Mouse (Mus musculus) 3134 (cell line): Measurements from ENCODE around the gene B3gnt2.

Source experiments
- DNase-seq: peaks from one replicate; pipeline ENCODE4 v3.0.0-alpha.2; 2011; ENCODE audit warnings: low spot score; ENCODE audit not compliant: insufficient read length; ENCODE audit errors: extremely low read depth

Gene B3gnt2

DNA sequence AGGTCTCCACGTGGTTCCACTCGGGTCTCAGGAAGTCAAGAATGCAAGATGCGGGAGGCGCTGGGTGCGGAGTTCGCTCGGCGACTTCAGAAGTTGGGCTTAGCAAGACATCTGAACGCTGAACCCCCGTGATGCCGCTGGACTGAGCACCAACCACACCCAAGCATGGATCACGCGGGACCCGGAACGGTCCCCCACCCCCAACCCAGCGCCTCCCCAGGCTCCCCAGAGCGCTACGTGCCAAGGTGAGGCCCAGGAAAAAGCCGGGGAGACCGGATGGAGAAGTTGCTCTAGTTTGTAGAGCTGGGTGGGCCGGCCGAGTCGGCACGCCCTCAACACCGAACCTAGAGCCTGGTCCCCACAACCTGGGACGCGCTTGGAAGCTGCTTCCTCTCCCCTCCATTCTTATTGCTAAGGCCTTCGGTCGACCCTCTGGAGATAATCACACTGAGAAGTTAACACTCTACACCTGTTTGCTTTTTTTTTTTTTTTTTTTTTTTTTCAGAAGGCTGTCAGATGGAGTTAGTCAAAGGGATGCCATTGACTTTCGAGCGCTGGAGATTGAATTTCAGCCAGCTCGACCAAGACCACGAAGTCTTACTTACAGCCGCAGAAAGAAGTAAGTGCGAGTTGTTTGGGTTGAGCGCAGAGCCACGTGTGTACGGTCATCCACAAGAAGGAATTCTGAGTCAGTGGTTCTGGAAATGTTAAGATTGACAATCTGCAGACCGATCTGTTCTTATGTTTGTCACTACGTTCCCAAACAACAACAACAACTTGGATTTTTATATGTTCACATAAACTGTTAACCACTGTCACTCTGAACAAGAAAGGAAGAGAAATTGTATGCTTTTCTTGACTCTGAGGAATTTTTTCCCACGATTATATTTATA lies at the start of gene B3gnt2:
Gene B3gnt2 (minus strand): TSS at position 627 of the 893 bp plus-strand sequence.
- peak; percentile 79 for DNase-seq

DNA sequence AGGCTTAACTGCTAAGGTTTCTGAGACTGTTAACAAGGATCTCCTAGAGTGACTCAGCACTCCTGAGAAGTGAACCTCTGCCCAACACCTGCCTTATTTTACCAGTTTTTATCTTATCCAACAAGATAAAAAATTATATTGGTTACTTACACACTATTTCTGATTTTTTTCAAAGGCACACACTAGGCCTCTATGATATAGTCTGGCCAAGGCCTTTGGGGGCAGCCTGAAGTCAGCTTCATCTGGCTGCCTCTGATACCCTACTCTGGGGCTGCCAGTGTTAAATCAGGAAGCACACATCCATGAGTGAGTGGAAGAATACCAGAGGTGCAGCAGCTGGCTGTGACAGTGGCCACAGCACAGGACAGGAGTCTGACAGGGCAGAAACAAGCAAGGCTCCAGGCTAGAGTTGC lies 45.7 kb upstream of the B3gnt2 start:
- no peak for DNase-seq

DNA sequence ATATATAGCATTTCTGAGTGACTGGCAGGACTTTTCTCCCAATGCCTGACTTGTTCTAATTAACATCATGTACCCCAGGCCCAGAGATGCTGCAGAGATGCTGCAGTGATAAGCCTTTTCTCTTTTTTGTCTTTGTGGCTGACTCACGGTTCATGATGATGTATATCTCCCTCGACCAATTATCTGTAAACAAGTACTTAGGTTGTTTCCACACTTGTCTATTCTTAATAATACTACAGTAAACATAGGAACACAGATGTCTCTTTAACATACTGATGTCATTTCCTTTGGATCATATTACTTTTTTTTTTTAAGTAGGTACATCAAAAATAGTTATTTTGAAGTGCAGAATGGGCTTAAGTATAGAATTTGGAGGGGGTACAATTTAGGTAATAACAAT lies 42.2 kb upstream of the B3gnt2 start:
- no peak for DNase-seq

DNA sequence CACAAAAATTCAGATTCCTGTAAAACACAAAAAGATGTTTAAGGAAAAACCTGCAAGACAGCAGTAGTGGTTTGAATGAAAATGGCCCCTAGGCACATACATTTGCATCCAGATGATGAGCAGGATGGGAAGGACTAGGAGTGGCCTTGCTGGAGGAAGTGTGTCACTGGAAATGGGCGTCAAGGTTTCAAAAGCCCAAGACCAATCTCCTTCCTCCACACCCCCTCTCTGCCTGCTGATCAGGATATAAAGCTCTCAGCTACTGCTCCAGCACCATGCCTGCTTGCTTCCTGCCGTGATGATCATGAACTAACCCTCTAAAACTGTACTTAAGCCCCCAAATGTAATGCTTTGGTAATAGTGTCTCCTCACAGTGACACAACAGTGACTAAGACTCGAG lies 39.3 kb upstream of the B3gnt2 start:
- no peak for DNase-seq

DNA sequence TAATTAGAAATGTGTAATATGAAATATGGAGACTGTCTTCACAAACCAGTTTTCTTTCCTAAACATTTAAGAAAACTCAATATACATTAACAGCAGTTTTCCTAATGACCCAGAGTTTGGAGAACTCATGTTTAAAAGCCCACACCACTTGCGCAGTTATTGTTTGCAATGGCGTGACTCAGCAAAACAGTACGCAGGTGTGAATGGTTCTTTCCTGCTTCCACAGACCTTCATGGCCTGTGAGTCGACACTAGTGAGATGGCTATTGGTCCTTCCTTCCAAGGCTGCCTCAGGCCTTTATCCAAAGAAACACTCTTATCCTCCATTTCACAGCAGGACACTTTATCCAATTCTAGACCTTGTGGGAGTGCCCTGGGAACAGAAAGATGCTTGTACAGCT lies 36.9 kb upstream of the B3gnt2 start:
- DNase-seq, result no peak

DNA sequence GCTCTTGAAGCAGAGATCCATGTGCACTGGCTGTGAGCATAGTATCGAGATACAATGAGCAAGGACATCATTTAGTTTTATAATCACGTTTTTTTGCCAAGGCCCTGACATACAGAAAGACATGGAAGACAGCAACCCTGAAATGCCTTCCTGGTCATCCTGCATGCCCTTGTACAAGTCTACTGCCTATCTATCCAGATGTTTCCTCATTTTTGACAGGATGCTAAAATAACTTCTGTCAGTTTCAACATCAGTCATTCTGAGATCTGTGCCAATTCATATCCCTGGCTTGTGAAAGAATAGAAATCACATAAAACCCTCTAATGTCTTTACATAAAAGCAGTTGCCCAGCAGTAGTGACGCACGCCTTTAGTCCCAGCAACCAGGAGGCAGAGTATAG lies 36.4 kb upstream of the B3gnt2 start:
- no peak for DNase-seq

DNA sequence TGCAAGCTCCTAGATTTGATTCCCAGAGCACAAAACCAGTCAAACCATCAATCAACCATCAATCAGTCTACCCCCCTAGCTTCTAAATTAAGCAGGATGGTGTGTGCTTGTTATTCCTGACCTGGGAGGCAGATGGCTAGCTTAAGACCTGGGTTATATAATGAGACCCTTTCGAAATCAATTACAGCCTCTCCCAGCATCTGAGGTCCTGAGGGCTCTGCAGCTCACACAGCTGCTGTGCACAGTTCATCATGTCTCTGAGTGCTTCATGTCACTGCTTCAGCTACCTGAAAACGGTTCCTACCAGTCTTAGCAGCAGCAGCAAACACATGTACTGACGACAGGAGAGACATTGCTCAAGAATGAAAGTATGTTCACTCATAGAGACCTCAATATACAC lies 32.3 kb upstream of the B3gnt2 start:
- DNase-seq, result no peak

DNA sequence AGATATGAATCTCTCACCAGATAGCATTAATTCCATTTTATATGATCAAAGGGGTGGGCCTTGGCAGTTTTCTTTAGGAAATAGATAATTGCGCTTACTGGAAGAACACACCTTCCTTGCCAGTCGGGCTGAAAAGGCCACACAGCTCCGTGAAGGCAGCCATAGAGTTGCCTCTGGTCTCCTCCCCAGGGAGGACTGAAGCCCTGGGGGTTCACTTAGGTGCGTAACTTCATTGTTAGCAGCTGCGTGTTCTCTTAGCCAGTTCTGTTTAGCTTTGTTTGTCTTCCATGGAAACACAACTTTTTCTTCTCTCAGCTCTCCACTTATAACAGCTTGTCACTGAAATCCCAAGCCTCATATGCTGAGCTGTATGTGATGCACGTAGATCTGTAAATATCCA lies 31.7 kb upstream of the B3gnt2 start:
- no peak for DNase-seq

DNA sequence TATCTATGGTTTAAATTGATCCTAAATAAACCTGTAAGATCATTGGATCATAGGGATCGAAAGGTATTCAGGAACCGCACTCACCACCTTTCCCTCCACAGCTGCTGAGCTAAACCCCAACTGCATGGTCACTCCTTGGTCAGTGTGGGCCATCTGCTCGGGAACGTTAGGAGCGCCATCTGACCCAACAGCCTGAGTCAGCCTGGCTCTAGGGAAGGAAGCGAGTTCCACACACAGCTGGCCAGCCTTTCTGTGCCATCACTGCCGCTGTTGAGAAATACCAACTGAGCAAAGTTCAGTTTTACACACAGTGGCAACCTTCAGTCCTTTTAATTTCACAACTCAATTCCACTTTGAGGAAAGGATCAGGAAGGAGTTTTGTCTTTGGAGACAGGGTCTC lies 31.1 kb upstream of the B3gnt2 start:
- DNase-seq, result peak; percentile 53

DNA sequence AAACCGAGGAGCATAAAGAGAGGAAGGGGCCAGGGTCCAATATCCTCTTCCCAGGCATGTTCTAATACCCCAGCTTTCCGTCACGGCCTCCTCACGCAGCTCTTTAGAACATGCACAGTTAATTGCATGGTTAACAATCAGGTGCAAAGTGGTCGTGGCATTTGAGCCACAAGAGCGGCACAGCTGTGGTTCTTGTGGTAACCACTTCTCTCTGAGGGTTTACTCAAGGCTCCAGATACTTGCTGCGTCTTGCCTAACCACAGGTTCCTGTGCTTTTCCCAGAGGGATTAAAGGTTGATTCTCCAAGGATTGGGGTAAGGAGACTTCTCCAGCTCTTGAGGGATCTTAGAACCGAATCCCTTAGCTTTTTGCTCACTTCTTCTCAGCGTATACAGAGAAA lies 30.5 kb upstream of the B3gnt2 start:
- DNase-seq, result peak; percentile 63

DNA sequence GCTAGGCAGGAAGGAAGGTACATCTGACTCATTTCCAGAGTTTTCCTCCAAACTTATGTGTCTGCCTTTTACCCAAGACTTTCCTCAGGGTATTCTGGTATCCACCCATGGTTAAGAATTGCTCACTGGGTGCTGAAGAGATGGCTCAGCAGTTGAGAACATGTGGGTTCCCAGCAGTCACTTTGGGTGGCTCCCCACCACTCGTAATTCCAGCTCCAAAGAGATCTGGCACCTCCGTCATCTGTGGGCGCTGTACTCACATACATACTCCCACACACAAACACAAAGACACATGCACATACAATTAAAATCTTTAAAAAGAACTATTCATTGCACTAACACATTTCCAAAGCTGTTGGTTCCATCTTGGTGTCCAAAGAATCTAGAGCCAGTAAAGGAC lies 28.5 kb upstream of the B3gnt2 start:
- DNase-seq, result no peak

DNA sequence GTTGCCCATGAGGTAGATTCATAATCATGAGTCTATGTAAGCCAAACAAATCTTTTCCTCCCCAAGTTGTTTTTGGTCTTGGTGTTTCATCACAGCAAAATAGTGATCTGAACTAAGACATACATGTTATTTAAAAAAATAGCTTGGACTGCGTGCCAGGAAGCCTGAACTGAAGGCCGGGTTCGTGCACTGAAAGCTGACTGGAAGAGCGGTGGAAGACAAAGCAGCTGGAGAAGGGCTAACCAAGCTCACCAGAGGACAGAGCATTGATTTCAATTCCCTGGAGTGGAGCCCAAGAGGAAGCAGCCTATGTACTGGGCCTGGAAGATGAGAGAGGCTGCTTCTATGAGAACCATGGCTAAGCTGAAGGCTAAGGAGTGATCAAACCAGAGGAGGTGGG lies 26.2 kb upstream of the B3gnt2 start:
- DNase-seq, result no peak

DNA sequence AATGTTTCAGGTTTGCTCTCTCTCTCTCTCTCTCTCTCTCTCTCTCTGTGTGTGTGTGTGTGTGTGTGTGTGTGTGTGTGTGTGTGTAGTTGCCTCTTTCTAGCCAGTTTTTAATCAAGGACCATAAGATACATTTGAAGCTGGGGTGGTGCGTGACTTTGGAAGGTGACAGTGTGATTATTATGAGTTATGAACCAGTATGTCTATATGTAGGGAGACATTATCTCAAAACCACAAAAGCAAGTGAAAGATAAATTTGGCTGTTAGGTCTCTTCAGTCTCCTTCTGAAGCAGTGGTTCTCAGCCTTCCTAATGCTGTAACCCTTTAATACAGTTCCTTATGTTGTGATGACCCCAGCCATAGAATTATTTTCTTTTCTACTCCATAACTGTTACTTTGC lies 24.6 kb upstream of the B3gnt2 start:
- DNase-seq, result no peak

DNA sequence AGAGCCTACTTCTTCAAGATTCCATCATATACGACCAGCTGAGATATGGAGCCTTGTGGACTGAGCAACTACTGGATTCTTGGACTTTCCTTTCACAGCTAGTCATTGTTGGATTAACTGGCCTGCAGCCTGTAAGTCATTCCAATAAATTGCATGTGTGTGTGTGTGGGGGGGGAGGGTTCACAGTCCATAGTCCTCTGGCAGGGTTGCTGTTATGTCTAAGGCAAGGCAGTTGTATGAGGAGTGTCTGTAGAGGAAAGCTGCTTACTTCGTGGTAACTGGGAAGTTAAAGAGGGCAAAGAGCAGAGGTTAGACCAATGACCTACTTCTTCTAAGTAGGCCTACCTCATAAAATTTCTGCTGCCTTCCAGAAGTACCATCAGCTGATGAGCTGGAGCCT lies 22.9 kb upstream of the B3gnt2 start:
- no peak for DNase-seq

DNA sequence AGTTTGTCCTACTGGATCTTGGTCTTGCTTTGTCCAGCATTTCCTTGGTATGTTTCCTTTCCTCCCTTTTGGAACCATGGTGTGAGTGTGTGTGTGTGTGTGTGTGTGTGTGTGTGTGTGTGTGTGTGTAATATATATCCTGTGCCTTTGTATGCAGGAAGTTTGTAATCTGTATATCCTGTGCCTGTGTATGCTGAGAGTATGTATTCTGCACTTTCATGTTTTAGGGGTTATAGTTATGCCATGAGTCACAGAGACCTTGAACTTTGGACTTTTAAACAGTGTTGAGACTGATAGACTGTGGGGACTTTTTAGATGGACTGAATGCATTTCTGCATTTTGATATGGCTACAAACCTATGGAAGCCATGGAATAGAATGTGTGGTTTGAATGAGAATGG lies 22.2 kb upstream of the B3gnt2 start:
- DNase-seq, result no peak

DNA sequence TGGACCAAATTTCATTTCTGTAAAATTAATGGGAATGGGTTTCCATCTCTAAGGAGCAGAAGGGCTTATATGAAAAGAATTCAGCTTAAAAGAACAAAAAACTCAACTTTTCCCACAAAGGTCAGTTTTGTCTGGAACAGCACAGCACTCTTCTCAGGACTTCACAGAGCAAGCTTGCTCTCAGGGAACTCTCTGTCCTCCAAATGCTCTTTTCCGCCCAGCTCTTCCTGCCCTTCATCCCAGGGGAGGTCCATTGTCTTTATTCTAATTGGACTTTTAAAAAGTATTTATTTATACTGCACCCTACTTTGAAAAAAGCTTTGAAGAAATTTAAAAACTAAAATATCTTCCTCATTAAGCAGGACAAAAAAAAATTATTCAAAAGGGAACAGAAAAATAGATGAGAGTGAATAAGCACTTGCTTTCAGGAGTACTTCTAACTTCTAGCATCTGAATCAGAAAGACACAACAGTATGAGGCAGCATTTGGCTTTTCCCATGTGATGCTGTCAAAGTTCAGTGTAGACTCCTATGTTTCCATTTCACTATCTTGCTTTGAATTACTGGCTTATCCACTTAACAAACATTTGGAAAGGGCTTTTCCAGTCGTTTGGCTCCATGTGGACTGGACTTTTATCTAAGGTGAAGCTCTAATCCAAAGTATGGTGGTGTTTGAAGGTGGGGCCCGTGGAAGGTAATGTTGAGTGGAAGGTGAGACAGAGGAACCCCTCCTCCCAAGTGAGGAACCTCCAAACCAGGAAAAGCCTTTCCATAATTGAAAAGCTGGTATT lies 19.8 kb upstream of the B3gnt2 start:
- no peak for DNase-seq

DNA sequence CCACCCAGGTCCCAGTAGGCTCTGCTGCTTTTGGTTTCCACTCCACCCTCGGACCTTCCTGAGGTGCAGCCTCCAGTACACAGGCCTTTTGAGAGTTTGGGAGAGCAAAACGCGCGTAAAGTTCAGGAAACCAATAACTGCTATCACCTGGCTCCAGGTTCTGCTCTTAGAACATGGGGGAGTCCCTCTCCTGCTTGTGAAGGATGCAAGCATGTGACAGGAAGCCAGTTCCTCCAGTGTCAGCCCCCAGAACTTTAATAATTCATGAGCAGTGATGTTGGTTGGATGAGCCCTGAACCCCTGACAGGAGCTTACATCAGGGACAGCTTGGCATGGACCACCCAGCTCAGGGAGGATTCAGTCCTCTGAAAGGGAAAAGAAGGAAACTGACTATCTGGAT lies 18.9 kb upstream of the B3gnt2 start:
- DNase-seq, result no peak

DNA sequence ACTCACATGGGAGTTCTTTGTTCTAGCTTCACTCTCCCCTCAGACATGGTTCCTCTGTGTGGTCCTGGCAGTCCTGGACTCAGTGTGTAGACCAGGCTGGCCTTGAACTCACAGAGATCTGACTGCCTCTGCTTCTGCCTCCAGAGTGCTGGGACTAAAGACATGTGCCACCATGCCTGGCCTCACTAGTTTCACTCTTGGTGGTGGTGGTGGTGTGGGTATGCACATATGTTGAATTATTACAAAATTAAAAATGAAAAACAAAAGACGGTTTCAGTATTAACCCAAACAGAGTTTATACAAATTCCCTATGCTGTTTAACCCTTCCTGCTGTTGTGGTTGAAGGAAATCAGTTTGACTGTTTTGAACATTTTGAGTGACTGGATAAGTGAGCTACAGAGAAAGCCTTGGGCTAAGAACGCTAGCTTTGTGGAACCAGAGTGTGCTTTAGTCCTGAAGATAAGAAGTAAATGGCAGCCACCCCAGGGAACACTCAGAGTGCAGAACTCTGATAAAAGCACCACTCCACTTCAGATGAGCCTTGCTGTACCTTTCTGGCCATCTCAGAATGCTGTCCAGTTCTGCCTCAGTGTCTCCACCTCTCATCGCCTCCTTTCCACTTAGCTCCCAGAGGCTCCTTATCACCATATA lies 16.0 kb upstream of the B3gnt2 start:
- DNase-seq, result no peak

DNA sequence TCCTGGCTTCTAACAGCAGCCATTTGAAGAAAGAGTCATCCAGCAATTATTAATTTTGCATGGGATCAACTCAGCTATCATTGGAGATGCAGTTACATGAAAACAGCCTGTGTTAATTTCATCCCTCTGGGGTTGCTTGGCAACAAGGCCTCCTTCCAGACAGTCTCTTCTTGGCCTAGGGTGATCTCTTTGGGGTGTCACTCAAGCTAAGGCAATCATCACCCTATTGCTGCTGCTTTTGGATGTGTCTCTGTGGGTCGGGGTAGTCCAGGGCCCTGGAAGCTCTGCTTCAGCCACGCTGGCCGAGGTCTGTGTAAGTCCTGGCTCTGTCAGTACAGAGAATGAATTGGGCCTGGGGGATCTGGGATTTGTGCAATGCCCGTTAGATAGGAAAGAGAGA lies 14.5 kb upstream of the B3gnt2 start:
- DNase-seq, result no peak

DNA sequence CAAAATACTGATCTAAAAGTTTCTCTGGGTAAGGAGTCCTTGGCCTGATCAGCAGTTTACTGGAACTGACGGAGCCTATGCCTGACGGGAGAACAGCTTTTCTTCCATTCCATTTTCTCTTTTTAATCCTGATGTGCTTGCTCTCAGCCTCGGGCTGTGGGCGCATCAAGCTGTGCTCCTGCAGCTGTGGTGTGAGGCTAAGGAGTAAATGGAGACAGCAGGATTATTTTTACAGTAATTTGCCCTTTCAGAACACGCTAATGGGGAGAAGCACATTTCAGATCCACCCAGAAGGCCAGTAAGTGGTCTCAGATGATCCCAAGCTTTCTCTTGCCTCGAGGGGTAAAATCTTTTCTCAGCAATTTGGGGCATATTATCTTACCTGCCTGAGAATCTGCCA lies 14.0 kb upstream of the B3gnt2 start:
- DNase-seq, result no peak

DNA sequence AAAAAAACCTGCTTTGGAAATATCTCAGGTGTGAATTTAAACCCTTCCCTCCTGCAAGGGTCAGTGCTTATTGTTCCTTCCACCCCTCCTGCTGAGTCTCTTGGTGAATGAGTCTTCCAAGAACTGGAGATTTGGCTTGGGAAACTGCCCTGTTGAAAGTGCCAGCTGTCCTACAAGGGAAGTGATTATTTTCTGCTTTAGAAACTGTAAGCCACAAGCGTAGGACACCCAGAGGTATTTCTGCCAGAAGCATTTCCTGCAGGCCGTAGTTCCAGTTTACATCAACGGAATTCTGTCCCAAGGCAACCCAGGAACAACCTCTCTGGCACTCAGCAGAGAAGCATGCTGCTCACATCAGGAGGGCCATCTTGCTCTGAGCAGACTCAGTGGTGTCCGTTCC lies 12.6 kb upstream of the B3gnt2 start:
- no peak for DNase-seq

DNA sequence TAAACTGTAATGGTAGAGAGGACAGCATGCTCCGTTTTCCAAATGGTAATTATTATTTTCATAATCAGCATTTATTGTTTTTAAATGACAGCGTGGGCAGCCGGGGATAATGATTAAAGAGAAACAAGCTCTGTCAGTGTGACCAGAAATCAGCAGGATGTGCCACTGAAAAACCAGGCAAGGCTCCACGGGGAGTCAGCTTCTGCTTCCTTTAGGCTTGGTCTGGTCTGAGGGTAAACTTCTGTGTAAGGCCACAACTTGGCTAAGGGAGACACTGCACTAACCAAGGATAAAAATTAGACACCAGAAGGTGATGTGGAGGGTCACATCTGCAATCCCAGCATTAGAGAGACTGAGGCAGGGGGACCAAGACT lies 11.5 kb upstream of the B3gnt2 start:
- no peak for DNase-seq
